12 mouse cellular contexts compared by ENCODE assay signal in the genomic region with DNA sequence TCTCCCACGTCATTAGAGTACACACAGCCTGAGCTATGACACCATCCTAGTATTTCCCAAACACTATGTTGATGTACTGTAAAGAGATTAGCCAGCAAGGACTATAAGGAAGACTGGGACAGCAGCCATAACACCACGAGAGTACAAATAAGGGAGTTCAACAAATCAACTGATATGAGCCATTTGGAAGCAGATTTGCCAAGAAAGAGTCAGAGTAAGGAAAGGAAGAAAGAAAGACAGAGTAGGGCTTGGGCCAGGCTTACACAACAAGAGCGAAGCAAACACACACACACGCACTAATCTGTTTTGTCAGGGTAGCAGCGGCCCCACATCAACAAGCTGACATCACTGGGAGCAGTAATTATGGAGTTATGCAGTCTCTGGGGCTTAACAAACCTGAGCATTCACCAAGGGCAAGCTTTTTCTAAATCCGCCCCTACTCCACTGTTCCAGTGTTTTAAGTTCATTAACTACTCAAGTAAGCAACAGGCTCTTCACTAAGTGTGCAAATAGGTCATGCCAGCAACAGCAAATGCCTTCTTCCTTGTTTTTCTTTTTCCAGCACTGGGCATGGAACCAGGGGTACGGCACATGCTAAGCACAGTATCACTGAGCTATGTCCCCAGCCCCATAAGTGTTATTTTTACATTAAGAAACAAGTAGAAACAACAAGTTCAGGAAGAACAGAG.
DNase-seq lines count a peak whose midpoint lies in the region; ATAC-seq and TF ChIP-seq lines count a peak whose summit lies in the region.
"Had no signal": no experiment of that assay in that cellular context is flagged by ENCODE, and none has a peak within 500 bp of the region (broad histone marks: within the 10 kb centered on the region; RNA-seq: fewer than 3 reads in every experiment).

No protein-coding gene starts in this region.

- no peaks in the 10 kb centered on the region for H3K36me3 ChIP-seq in kidney, adult 2 months (ENCODE audit: control insufficient read depth, insufficient read depth, low read length)
- H3K36me3 ChIP-seq in lung, postnatal 0 days (ENCODE audit: insufficient read depth, low read length), result no peaks in the 10 kb centered on the region
- H3K36me3 ChIP-seq in liver, embryonic 12.5 days, result no peaks in the 10 kb centered on the region
- H3K36me3 ChIP-seq: neural tube, embryonic 13.5 days had no signal

- H3K27me3 ChIP-seq in kidney, adult 2 months (replicated peaks; ENCODE audit: control insufficient read depth, insufficient read depth, low read length), result no peaks in the 10 kb centered on the region
- no peaks in the 10 kb centered on the region for H3K27me3 ChIP-seq in lung, postnatal 0 days (replicated peaks; ENCODE audit: insufficient read depth, low read length)
- no peaks in the 10 kb centered on the region; the same call in 1 of the 2 replicates for H3K27me3 ChIP-seq in liver, embryonic 12.5 days (replicated peaks)
- H3K27me3 ChIP-seq: neural tube, embryonic 13.5 days had no signal

- TF ChIP-seq POLR2A in kidney, adult 2 months (IDR thresholded peaks at IDR 0.05; ENCODE audit: low read depth, low read length), result no peak
- no peak for TF ChIP-seq POLR2A in cortical plate, adult 2 months (IDR thresholded peaks at IDR 0.05; ENCODE audit: extremely low read depth, insufficient read depth, low read length)

- no peak for DNase-seq in kidney, adult 2 months
- no peak for DNase-seq in kidney, adult 11 months
- peak; percentile 13 for DNase-seq in adipocyte (ENCODE audit: low spot score)
- peak; percentile 82 for DNase-seq in lung, postnatal 0 days (ENCODE audit: low spot score)
- no peak for DNase-seq in right cerebral cortex, postnatal 36 days (ENCODE audit: low spot score in 2 of 2)
- DNase-seq: liver; midbrain, embryonic 14.5 days; thymus, postnatal 36 days had no signal

- H3K4me2 ChIP-seq in lung, postnatal 0 days (replicated peaks; ENCODE audit: low read depth, low read length), result no peak overlapping the region
- H3K4me2 ChIP-seq in liver, embryonic 12.5 days, result no peak overlapping the region
- H3K4me2 ChIP-seq: neural tube, embryonic 13.5 days had no signal

- H3K4me1 ChIP-seq in kidney, adult 2 months (ENCODE audit: control insufficient read depth, insufficient read depth, low read length), result 0 out of 2 replicates have a peak, but pooled peaks cover 4% of the 10 kb centered on the region
- H3K4me1 ChIP-seq in cortical plate, adult 2 months (ENCODE audit: control insufficient read depth, insufficient read depth, low read length), result no peaks in the 10 kb centered on the region
- peaks cover 17% of the 10 kb centered on the region for H3K4me1 ChIP-seq in lung, postnatal 0 days (ENCODE audit: insufficient read depth, low read depth, low read length)
- H3K4me1 ChIP-seq in liver, embryonic 12.5 days, result no peaks in the 10 kb centered on the region
- H3K4me1 ChIP-seq: neural tube, embryonic 13.5 days had no signal

- 0 out of 2 replicates have a peak, but pooled peaks have one; percentile 1 for TF ChIP-seq EP300 in lung, postnatal 0 days (IDR thresholded peaks at IDR 0.05)

- peak; percentile 71 for ATAC-seq in lung, postnatal 0 days
- no peak for ATAC-seq in liver, embryonic 12.5 days
- ATAC-seq: intestine, embryonic 16.5 days had no signal

- 66% methylated on average over 7 of the region's 7 CpGs for WGBS in kidney, adult 2 months
- WGBS in lung, postnatal 0 days, result 37% methylated on average over 7 of the region's 7 CpGs
- 65% methylated on average over 7 of the region's 7 CpGs for WGBS in liver, embryonic 12.5 days (ENCODE audit: insufficient replicate concordance)

- no peak for TF ChIP-seq CTCF in kidney, adult 2 months (conservative IDR thresholded peaks at IDR 0.05; ENCODE audit: insufficient read depth, insufficient read length, low read depth, low read length)
- TF ChIP-seq CTCF in cortical plate, adult 2 months (IDR thresholded peaks at IDR 0.05; ENCODE audit: extremely low read depth, insufficient read depth, low read length), result no peak
- no peak for TF ChIP-seq CTCF in lung, postnatal 0 days (IDR thresholded peaks at IDR 0.05)

- peak overlapping the region; percentile 38; the same call in 1 of the 2 replicates for H3K27ac ChIP-seq in kidney, adult 2 months (ENCODE audit: insufficient read depth, low read depth, low read length)
- H3K27ac ChIP-seq in cortical plate, adult 2 months (ENCODE audit: insufficient read depth, low read length), result peak overlapping the region; percentile 12; the same call in 1 of the 2 replicates
- peak overlapping the region; percentile 77 for H3K27ac ChIP-seq in lung, postnatal 0 days (ENCODE audit: low read length)
- no peak overlapping the region for H3K27ac ChIP-seq in liver, embryonic 12.5 days
- H3K27ac ChIP-seq: neural tube, embryonic 13.5 days had no signal

- no peaks in the 10 kb centered on the region for H3K9me3 ChIP-seq in lung, postnatal 0 days (ENCODE audit: low read length)
- H3K9me3 ChIP-seq in liver, embryonic 12.5 days (replicated peaks), result no peaks in the 10 kb centered on the region

- H3K9ac ChIP-seq in lung, postnatal 0 days (replicated peaks; ENCODE audit: low read depth), result no peak overlapping the region
- no peak overlapping the region for H3K9ac ChIP-seq in liver, embryonic 12.5 days
- H3K9ac ChIP-seq: neural tube, embryonic 13.5 days had no signal

- no peak overlapping the region for H3K4me3 ChIP-seq in kidney, adult 2 months (ENCODE audit: insufficient read depth, low read depth, low read length)
- no peak overlapping the region for H3K4me3 ChIP-seq in cortical plate, adult 2 months (ENCODE audit: insufficient read depth, low read length)
- H3K4me3 ChIP-seq in lung, postnatal 0 days (ENCODE audit: low read depth, low read length), result no peak overlapping the region
- H3K4me3 ChIP-seq in liver, embryonic 12.5 days, result no peak overlapping the region
- H3K4me3 ChIP-seq: neural tube, embryonic 13.5 days had no signal

Comparison
In these comparisons a context has a peak if more than half of its experiments do, and no peak if none do; other contexts are left out.
1. DNase-seq: peak in adipocyte (single experiment) and lung, postnatal 0 days (single experiment); none in kidney, adult 2 months (single experiment), kidney, adult 11 months (single experiment) and right cerebral cortex, postnatal 36 days (0 of 2).